Mouse (Mus musculus) hindbrain, embryonic 11.5 days (tissue): ENCODE measurements around the gene Gm20388. TPM values are rescaled to one million over a fixed set of nuclear protein-coding genes. Genes with fewer than 3 reads are reported as not detected.
A peak's percentile ranks its signal among the peaks of the same experiment; 100 is the strongest.

Source experiments
- ATAC-seq: fragments of 200-750 bp; cut with Nextera tagmentation; 2 replicates; pipeline ENCODE4 v1.8.0; 2017; ENCODE audit warnings: mild to moderate bottlenecking, moderate TSS enrichment, moderate library complexity; ENCODE audit not compliant: low FRiP score
- DNase-seq: peaks from one replicate; pipeline ENCODE4 v3.0.0-alpha.2; 2015; ENCODE audit warnings: low spot score
- H3K27ac ChIP-seq: fragments of 300-500 bp; sonication (generic); 2 replicates; pipeline ENCODE4 v1.5.1; 2014; ENCODE audit warnings: mild to moderate bottlenecking, low read depth, low read length
- H3K27me3 ChIP-seq: fragments of 300-500 bp; sonication (generic); 2 replicates; pipeline ENCODE4 v1.6.1; 2014; ENCODE audit warnings: mild to moderate bottlenecking, low read length, moderate library complexity, mixed read lengths; ENCODE audit not compliant: control insufficient read depth, insufficient read depth
- H3K36me3 ChIP-seq: fragments of 300-500 bp; sonication (generic); 2 replicates; pipeline ENCODE4 v1.6.1; 2014; ENCODE audit warnings: mild to moderate bottlenecking, low read length, moderate library complexity, mixed read lengths; ENCODE audit not compliant: control insufficient read depth, insufficient read depth
- H3K4me1 ChIP-seq: fragments of 300-500 bp; sonication (generic); replicated peaks from 2 replicates; pipeline ENCODE4 v1.6.1; 2014; ENCODE audit warnings: low read length, mixed read lengths; ENCODE audit not compliant: control insufficient read depth, insufficient read depth
- H3K4me2 ChIP-seq: fragments of 300-500 bp; sonication (generic); replicated peaks from 2 replicates; pipeline ENCODE4 v1.6.1; 2014; ENCODE audit warnings: mild to moderate bottlenecking, low read depth, low read length
- H3K4me3 ChIP-seq: fragments of 300-500 bp; sonication (generic); 2 replicates; pipeline ENCODE4 v1.5.1; 2014; ENCODE audit warnings: low read depth, low read length
- H3K9ac ChIP-seq: fragments of 300-500 bp; sonication (generic); 2 replicates; pipeline ENCODE4 v1.6.1; 2014; ENCODE audit warnings: low read depth, low read length
- H3K9me3 ChIP-seq: fragments of 300-500 bp; sonication (generic); 2 replicates; pipeline ENCODE4 v1.6.1; 2016; ENCODE audit warnings: low read length; ENCODE audit not compliant: control insufficient read depth
- WGBS: fragments of 180-500 bp; shearing (Covaris S2); extraction: QIAGEN DNeasy Blood & Tissue Kit; methylation state at CpG from one replicate; pipeline ENCODE4 v1.1.7; 2014; 5-methylcytosine and 5-hydroxymethylcytosine counted together
- polyA plus RNA-seq: library from polyadenylated mRNA; unstranded; fragments of >200 nt; fragmentation: Nextera tagmentation; extraction: Ambion mirVana; gene quantifications from 2 replicates; pipeline ENCODE4 v1.2.1, GENCODE M21; 2014

Gm20388 gene
- polyA plus RNA-seq, 1 experiment from 2014 or later: 11.8 TPM

DNA sequence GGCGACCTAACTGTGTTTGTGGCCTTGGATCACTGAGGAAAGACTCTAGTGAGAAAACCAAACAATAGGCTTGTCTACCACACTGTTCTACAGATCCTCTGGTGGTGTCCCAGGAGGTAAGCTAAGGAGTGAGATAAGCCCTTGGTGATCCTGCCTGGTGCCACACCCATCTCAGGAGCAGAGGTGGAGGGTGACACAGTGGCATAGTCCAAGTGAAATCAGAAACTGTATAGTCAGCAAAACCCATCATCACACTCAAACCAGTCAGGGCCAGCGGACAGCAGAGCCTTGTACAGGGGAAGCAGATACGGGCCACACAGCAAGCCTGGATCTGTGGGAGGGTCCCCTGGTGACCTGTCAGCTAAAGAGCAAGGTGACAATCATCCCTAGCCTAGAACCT, 1454.5 kb downstream of the Gm20388 start:
- Histone ChIP-seq H3K9ac (no peak overlapping the region), H3K9me3 (no peaks in the 10 kb centered on the region), H3K27me3 (no peaks in the 10 kb centered on the region), H3K27ac (no peak overlapping the region), H3K36me3 (no peaks in the 10 kb centered on the region), H3K4me3 (no peak overlapping the region), H3K4me2 (no peak overlapping the region), H3K4me1 (no peaks in the 10 kb centered on the region)
- WGBS: 80% methylated on average over 3 of the region's 3 CpGs
- DNase-seq (no peak), ATAC-seq (no peak)

- H3K36me3 ChIP-seq: no peaks in the 10 kb centered on the region
- ATAC-seq (no peak), DNase-seq (no peak)
- 94% methylated on average over 12 of the region's 12 CpGs for WGBS
- H3K9ac ChIP-seq: no peak overlapping the region
- H3K9me3 ChIP-seq: no peaks in the 10 kb centered on the region
- H3K4me1 ChIP-seq: no peaks in the 10 kb centered on the region
- H3K27ac ChIP-seq: no peak overlapping the region
- no peak overlapping the region for H3K4me3 ChIP-seq
- no peaks in the 10 kb centered on the region for H3K27me3 ChIP-seq
- no peak overlapping the region for H3K4me2 ChIP-seq
These were observed 1456.0 kb downstream of the Gm20388 start for GRCm38 (mm10) chr8:121366655-121367054.

DNA sequence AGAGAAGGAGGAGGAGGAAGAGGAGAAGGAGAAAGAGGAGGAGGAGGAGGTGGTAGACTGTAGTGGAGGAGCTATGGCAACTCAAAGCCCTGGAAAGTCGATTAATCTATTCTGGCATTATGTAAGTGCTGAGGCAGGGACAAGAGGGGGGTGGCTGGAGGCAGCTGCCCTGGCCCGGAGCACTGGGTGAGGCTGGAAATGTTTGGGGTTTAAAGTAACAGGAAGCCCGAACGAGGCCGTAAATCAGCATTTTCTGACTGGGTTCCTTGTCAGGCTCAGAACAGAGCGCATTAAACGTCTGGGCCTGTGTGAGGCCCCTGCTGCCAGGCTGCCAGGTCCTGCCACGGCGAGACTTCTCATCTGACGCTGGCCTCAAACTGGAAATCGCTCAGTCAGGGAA, 1458.2 kb downstream of the Gm20388 start:
- Histone ChIP-seq H3K4me1 (no peaks in the 10 kb centered on the region), H3K9me3 (no peaks in the 10 kb centered on the region), H3K4me2 (no peak overlapping the region), H3K4me3 (no peak overlapping the region), H3K36me3 (no peaks in the 10 kb centered on the region), H3K9ac (no peak overlapping the region), H3K27me3 (no peaks in the 10 kb centered on the region), H3K27ac (no peak overlapping the region)
- WGBS: 63% methylated on average over 11 of the region's 11 CpGs
- no peak for DNase-seq
- ATAC-seq: no peak

GRCm38 (mm10) chr8:121369378-121369777, 1458.7 kb downstream of the Gm20388 start:
- Histone ChIP-seq H3K4me1 (no peaks in the 10 kb centered on the region), H3K4me2 (no peak overlapping the region), H3K36me3 (no peaks in the 10 kb centered on the region), H3K9me3 (no peaks in the 10 kb centered on the region), H3K27me3 (no peaks in the 10 kb centered on the region), H3K27ac (no peak overlapping the region), H3K9ac (no peak overlapping the region), H3K4me3 (no peak overlapping the region)
- DNase-seq: no peak
- ATAC-seq: no peak
- WGBS: 84% methylated on average over 11 of the region's 11 CpGs

GRCm38 (mm10) chr8:121371287-121371686, 1460.6 kb downstream of the Gm20388 start:
- H3K36me3 ChIP-seq: no peaks in the 10 kb centered on the region
- no peak overlapping the region for H3K27ac ChIP-seq
- 46% methylated on average over 9 of the region's 9 CpGs for WGBS
- DNase-seq: no peak
- H3K9me3 ChIP-seq: no peaks in the 10 kb centered on the region
- H3K9ac ChIP-seq: no peak overlapping the region
- H3K4me3 ChIP-seq: no peak overlapping the region
- H3K4me2 ChIP-seq: no peak overlapping the region
- 0 out of 2 replicates have a peak, but pooled peaks cover 3% of the 10 kb centered on the region for H3K4me1 ChIP-seq
- H3K27me3 ChIP-seq: no peaks in the 10 kb centered on the region
- no peak for ATAC-seq

- Histone ChIP-seq H3K36me3 (no peaks in the 10 kb centered on the region), H3K4me3 (no peak overlapping the region), H3K27me3 (no peaks in the 10 kb centered on the region), H3K9me3 (no peaks in the 10 kb centered on the region), H3K4me2 (no peak overlapping the region), H3K27ac (no peak overlapping the region), H3K9ac (no peak overlapping the region), H3K4me1 (0 out of 2 replicates have a peak, but pooled peaks cover 3% of the 10 kb centered on the region)
- no peak for DNase-seq
- 85% methylated on average over 25 of the region's 25 CpGs for WGBS
- ATAC-seq: no peak
These were observed 1461.4 kb downstream of the Gm20388 start for GRCm38 (mm10) chr8:121371911-121372638.

DNA sequence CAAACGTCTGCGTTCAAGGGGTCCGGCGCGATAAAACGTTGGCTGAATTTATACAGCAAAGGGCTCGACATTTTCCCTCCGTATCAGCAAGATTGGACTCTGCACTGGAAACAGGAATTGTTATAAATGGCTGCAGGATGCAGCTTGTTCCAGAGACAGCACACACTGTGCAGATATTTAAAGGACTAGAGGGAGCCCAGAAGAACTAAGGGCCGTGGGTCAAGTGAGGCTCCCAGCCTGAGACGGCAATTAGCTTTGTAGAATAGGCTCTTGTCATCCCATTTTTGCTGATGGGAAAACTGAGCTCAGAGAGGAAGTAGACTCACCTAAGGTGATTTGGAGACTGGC, 1462.0 kb downstream of the Gm20388 start:
- WGBS: 87% methylated on average over 10 of the region's 10 CpGs
- DNase-seq (no peak), ATAC-seq (no peak)
- Histone ChIP-seq H3K4me2 (no peak overlapping the region), H3K27me3 (no peaks in the 10 kb centered on the region), H3K9ac (no peak overlapping the region), H3K36me3 (no peaks in the 10 kb centered on the region), H3K4me1 (0 out of 2 replicates have a peak, but pooled peaks cover 3% of the 10 kb centered on the region), H3K4me3 (no peak overlapping the region), H3K27ac (no peak overlapping the region), H3K9me3 (no peaks in the 10 kb centered on the region)

- no peak overlapping the region for H3K27ac ChIP-seq
- 30% methylated on average over 9 of the region's 9 CpGs for WGBS
- no peak for DNase-seq
These were observed 1463.6 kb downstream of the Gm20388 start for GRCm38 (mm10) chr8:121374284-121374683.

GRCm38 (mm10) chr8:121374777-121375176, 1464.1 kb downstream of the Gm20388 start:
- peak; percentile 51 for DNase-seq

More at GRCm38 (mm10) chr8:121374284-121374683, 1463.6 kb downstream of the Gm20388 start:
- Histone ChIP-seq H3K9ac (no peak overlapping the region), H3K27me3 (no peaks in the 10 kb centered on the region), H3K4me3 (no peak overlapping the region), H3K36me3 (no peaks in the 10 kb centered on the region), H3K9me3 (no peaks in the 10 kb centered on the region), H3K4me2 (no peak overlapping the region), H3K4me1 (peaks cover 9% of the 10 kb centered on the region; the same call in 1 of the 2 replicates)
- ATAC-seq: no peak

More at GRCm38 (mm10) chr8:121374777-121375176, 1464.1 kb downstream of the Gm20388 start:
- Histone ChIP-seq H3K9me3 (no peaks in the 10 kb centered on the region), H3K4me1 (peaks cover 9% of the 10 kb centered on the region; the same call in 1 of the 2 replicates), H3K4me2 (no peak overlapping the region), H3K9ac (no peak overlapping the region), H3K4me3 (no peak overlapping the region), H3K27ac (no peak overlapping the region), H3K36me3 (no peaks in the 10 kb centered on the region), H3K27me3 (no peaks in the 10 kb centered on the region)
- WGBS: 4% methylated on average over 8 of the region's 8 CpGs
- ATAC-seq: peak; percentile 19; the same call in 1 of the 2 replicates
